Mouse (Mus musculus) mouse trophoblast stem cell (cell line): ENCODE results near the gene Dscaml1.

Source experiments
- in situ Hi-C, 2 experiments: fragments of 300-500 bp; cut with MseI, MboI; formaldehyde crosslinking; loops; 2 replicates in 1 of 2; 3 replicates in 1 of 2; pipeline ENCODE4 v1.15.1; 2025

Dscaml1 gene

DNA sequence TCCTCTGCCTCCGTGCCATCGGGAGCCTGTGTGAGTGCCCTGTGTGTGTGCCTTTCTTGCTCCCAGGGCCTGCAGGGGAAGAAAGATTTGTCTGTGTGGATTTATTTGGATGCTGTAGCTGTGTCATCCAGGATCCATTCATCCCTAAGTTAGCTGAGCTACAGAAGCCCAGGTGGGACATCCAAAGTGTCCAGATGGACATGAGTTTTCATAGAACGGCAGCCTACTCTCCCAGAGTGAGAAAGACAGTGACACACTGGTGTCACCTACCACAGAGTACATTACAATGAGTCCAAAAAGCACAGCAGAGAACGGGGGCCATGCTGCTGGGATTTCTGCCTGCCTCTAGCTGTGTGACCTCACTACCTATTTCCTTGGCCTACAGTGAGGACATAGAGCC is 194.5 kb downstream of the Dscaml1 start:
- in situ Hi-C loops = no loop called here

DNA sequence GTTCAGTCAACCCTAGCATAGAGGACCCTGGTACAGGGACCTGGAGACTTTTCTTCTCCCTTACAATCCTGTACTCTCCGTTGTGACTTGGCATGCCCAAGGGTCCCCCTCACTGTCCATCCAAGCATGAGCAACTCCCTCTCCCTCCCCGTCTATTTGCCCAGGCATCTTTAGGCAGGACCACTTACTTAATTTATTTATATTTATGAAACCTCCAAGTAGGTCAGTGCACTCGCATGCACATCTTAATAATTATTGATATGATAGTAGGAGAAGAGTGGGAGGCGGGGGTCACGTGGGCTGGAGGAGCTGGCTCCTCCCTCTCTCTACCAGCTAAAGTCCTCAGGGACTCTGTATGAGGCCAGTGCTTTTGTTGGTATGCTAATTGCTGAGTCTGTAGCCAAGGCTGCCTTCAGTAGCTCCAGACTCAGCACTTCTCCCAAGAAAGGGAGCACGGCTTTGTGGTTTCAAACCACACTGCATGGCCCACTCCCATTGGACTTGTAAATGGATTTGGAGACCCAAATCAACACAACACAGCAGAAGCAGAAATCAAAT is 199.5 kb downstream of the Dscaml1 start:
- in situ Hi-C loops = no loop called here

DNA sequence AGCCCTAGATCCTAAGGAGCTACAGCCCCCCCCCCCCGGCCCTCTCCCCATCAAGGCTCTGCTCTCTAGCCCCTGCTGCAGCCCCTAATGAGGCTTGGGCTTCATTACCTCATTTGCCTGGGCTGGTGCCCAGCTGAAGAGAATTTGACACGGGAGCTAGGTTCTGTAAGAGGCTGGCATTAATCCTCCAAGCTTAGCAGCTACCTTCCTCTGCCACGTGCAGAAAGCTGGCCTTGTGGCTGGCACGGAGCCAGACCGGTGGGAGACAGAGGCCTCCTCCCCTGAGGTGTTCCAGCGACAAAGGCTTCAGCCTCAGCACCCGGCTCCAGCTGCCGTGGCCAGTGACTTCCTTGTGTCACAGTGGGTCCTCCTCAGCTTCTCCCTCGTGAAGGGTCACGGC is 206.1 kb downstream of the Dscaml1 start:
- in situ Hi-C loops = no loop called here

DNA sequence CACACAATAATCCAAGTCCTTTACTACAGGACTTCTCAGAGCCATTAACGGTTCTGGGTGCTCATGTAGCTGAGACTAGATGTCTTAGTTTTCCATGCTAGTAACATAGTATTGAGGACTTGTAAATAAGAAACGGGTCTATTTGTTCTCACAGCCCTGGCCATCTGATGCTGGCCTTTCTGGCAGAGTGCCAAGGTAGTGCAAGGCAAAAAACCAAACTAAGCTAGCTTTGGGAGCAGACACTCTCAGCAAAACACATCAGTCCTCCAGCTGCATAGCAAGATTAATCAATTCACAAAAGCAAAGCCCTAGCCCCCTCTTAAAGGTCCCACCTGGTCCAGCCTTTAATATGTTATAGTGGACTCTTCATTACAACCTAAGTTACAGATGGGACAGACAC is 206.6 kb downstream of the Dscaml1 start:
- in situ Hi-C loops = no loop called here

DNA sequence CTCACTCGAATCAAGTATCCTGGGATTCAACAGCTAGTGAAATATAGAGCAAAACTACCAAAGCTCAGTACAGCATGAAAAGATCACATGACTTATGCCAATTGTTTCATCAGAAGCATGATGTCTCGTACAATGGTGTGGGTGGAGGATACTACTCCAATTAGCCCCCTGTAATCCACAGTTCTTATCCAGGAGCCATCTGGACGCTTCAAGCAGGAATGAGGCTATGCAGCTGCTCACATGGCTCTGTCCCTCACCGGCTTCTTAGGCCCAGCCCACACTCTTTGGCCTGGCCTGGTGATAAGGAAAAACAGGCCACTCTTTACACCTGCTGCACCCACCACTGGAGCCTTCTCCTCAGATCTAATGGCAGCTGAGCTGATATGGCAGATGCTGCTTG is 208.6 kb downstream of the Dscaml1 start:
- in situ Hi-C loops = no loop called here

DNA sequence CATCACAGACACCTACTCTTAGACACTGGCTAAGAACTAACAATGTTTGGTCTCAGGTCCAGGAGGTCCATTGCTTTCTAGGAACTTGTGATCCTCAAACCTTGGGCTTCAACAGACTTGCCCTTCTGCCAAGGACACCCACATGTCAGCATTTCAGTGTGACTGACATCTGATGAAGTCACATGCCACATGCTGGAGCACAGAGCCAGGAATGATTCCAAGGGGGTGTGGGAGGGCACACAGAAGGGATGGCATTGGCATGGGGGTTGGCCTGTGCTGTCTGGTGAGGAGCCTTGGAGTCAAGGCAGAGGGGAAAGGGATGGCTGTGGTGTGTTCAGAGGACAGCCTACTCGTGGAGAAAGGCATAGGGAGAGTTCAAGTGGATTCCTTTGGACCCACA is 210.9 kb downstream of the Dscaml1 start:
- in situ Hi-C loops = no loop called here

DNA sequence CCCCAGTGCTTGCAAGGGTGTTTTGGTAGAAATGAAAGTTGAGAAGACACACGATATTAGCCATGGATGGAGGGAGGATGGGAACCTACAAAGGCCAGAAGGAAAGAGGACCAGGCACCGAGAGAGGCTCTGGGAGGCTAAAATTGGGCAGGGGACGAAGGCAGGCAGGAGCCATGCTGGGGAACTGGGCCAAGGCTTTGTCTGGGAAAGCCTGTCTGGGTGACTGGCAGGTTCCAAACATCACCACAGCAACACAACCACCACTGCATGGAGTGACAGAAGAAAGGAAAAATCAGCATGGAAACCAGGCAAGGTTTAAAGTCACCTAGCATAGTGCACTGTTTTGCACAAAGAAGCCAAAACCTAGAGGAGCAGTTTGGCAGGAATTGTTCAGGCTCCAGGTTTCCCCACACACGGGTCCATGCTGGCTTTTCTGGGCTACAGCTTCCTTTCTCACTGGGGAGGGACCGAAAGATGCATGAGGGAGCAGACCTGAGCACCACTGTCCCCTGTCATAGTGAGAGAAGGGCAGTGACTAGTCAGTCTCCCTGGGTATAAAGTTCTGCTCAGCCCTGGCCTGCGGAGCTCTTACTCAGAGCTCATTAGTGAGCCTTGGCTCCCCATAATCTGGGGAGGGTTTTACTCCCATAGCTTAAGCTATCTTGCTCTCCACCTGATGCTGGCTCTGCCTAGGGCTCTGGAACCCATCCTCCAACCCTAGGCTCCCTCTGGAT is 211.9 kb downstream of the Dscaml1 start:
- in situ Hi-C loops = no loop called here

DNA sequence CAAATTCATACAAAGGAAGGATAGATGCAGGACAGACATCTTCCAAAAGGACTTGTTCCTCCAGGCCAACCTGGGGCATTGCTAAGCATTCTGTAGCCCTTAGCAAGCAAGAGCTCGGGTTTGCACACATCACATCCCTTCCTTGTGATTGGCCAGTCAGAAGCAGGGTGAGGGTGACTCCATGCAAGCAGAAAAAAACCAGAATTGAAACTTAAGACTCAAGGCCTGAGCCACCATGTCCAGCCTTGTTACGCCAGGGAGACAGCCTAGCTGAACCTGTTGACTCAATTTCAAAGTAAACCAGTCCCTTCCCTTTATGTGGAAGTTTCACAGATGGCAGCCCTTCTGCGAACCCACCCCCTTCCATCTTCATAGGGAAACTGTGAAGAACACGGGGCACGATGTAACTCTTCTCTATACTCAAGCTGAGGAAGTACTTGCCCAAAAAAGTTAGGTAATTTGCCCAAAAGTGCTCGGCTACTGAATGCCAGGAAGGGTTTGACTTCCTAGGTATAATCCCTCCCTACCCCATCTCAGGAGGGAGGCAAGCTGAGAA is 218.5 kb downstream of the Dscaml1 start:
- in situ Hi-C loops = no loop called here

DNA sequence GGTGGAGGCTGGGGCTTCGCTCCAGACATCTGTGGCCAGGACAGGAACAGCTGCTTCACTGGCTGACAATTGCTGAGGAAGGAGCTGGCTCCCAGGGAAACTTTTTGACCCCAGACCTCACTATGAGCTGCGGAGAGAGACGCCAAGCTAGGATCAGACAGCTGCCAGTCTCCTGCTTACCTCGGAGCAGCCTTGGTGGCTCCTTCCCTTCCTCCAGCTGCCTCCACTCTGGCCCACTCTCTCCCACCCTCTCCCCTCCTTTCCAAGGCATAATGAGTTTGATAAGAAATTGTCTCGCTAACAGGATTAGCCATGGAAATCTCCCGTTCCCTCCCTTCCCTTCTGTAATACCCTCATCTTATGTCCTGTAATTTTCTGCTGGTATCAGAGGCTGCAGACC is 219.1 kb downstream of the Dscaml1 start:
- in situ Hi-C loops = no loop called here

DNA sequence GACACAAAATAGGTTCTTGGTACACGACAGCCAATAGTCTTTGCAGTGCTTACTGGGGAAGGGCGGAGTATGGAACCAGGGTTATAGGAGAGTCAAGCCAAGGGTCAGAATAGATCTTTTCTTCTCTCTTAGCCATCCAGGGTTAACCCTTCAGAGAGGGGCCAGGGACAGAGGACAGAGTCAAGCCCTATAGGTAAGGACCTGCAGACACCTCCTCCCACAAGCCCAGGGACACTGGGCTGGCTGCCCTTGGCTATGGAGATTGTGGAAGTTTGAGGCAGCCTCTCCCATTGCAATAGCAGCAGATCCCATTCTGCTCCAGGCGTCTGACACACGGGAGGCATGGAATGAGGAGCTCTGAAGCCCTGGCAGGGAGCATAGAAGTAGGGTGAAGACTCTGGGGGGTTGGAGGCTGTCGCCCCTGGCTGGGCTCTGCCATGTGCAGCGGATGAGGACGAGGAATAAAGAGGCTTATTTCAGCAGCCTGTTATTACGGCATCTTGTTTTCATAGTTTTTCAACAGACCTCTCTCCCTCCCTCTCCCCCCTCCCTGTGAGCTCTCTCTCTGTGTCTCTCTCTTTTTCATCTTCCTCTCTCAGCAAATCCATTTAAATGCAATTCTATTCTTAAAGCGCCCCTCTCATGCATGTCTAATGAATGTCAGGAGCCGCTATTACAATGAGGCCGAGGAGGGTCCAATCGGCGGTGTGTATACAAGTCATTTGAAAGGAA is 224.8 kb downstream of the Dscaml1 start:
- in situ Hi-C loops = no loop called here

DNA sequence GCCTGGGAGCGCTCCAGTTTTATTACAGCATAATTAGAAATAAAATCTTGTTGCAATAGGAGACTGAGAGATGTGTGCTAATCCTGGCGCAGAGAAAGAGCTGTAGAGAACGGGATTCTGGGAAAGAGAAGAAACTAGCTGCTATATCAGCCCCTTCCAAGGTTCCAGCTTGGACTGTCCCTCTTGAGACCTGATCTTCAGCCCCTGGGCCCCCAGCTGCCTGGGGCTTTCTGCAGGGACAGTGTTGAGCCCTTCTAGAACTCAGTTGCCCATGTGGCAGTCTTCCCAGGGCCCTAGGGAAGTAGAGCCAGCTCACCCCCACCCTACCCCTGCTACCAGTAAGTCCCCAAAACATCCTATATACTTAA is 225.4 kb downstream of the Dscaml1 start:
- in situ Hi-C loops = no loop called here

DNA sequence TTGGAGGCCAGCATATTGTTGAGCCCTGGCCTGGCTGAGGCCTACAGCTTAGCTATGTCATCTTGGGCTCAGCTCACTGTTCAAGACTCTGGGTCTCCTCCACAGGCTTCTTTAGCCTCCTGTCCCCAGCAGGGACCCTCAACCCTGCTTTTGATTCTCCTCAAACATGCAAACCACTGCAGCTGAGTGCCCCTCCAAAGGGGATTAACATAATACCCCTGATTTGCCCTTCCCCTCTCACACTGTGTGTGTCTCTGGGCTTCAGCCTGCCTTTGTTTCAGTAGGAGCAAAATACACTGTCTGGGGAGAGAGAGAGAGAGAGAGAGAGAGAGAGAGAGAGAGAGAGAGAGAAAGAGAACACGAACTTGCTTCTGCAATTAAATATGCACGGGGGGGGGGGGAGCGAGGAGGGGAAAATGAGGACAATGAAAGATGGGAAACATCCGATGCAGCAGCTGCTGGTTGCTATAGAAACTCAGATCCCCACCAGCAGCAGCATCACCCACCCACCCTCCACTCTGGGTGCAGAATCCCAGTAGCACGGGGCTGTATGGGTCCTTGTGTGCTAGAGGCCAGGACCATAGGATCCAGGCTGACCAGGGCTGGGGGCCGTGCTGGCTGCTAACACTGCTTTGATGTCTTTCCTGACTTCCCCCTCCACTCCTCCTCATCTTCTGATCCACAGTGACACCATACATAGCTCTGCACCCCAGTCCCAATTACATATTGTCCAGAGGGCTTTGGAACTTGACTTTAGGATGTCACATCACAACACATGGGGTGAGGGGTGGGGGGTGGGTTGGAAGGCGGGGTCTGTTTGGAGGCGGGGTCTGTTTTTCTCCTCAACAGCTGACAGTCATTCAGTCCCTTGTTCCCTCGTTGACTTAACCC is 231.0 kb downstream of the Dscaml1 start:
- in situ Hi-C loops = no loop called here

DNA sequence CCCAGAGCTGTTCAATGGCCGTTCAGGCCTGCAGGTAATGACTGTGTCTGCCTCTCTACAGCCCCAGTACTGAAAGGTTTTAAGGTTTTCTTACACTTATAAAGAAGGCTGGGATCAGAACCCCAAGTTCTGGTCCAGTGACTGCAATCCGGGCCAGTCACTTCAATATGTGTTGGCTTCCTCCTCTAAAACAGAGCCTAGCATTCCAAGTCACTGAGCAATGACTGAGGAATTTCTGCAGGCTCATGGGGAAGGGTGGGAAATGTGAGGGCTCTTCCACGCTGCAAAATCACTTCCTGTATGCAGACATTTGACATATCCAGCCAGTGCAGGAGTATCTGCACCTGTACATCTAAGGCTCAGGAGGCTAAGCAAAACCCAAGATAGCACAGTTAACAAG is 233.8 kb downstream of the Dscaml1 start:
- in situ Hi-C loops = no loop called here

DNA sequence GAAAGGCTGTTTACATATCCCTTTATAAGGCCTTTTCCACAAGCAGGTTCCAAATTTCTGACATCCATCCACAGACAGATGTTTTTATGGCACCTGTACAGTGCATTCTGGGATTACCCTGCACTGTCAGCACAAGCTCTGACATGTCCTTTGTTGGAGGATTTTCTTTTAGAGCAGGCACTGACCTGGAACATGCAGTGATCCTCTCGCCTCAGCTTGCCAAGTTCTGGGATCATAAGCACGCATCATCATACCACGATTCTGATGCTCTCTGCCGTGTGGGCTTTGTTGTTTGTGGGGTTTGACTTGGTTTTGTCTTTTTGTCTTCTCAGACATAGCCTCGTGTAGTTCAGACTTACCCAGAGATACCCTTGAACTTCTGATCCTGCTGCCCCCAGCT is 236.0 kb downstream of the Dscaml1 start:
- in situ Hi-C loops = no loop called here

DNA sequence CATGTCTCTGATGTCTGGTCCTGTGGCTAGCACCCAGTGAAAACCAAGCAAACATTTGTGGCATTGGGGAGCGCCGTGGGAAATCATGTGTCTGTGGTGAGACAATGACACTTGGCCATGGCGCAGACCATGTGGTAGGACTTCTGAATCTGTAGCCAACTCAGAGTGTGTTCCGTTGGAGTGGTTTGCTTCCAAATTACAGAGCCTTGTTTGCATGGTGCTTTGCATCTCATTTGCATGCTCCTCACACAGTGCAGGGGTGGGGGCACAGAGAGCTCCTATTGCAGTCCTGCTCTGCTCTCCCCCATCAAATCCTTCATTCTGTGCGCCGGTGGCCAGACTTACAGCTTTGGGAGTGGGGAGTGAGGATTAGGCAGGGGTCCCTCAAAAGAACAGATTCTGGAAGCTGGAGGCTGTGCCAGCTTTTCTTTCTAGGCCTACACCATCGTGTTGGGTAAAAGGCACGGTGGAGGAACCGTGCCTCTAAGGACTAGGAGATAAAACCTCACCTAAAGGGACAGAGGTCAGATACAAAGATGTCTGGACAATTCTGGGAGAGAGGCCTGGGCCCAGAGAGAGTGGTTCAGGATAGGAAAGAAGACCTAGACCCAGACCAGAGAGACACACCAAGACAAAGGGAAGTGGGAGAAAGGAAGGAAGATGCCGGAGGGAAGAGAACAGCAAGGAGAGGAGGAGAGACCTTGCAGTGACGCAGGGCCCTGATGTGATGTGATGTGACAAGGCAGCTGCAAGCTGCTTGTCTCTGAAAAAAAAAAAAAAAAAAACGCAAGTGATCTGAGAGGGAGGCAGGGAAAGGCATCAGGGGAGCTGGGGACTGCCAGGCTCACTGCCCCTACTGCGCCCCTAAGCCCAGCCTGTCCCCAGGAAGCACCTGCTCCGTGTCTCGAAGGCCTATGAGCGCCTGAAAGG is 237.2 kb downstream of the Dscaml1 start:
- in situ Hi-C loops = no loop called here

DNA sequence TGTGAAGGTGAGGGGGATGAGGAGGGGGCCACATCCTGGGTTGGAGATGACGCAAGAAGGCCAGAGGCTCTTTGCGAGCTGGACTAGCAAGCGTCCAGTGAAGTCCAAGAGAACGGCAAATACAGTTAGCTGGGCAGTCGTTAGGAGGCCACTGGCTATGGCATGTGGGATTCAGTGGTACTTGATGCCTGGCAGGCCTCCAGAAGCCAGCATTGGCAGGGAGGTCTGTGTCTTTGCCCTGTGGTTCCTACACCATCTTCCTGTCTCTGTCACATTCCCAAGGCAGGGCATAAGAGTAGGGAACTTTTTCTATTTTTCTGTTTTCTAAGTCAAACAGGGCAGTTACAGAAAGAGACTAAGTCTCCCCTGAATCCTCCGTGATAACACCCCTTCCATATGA is 237.9 kb downstream of the Dscaml1 start:
- in situ Hi-C loops = no loop called here

DNA sequence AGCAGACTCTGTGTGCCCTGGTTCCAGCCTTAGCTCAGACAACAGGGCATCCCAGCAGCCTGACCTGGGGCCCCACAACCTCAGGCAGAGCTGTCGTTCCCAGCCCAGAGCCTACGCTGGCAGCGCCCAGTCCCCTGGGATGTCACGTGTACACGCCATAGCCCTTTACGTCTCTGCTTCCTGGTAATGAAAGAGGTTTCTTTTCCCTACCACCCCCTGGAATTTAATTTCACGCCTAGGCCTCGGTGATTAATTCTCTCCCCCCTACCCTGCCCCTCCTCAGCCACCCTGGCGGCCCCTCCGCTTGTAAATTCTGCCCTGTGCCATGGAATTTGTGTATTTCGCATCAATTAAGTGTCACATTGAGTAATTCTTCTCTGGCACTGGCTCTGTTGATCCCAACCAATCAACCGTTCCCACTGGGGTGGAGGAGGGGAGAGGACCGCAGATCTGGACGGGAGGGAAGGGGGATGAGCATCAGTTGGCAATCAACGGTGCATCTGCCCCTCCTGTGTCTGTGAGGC is 238.5 kb downstream of the Dscaml1 start:
- in situ Hi-C loops = no loop called here

DNA sequence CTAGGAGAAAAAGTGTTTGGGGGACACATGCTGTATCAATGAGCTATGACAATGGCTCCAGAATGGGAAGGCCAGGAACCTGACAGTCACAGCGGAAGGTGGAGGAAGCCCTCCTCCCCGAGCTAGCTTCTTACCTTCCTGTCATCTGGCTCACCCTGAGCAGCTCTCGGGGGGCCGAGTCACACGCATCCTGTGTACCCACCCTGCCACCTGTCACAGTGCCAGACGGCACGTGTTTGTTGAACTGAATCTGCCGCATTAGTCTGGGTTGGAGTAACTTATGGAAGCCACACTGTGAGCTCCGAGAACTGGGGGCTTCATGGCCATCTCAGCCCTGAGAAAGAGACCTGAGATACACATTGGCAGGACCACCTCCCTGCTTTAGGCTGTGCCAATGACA is 249.5 kb downstream of the Dscaml1 start:
- in situ Hi-C loops = no loop called here

DNA sequence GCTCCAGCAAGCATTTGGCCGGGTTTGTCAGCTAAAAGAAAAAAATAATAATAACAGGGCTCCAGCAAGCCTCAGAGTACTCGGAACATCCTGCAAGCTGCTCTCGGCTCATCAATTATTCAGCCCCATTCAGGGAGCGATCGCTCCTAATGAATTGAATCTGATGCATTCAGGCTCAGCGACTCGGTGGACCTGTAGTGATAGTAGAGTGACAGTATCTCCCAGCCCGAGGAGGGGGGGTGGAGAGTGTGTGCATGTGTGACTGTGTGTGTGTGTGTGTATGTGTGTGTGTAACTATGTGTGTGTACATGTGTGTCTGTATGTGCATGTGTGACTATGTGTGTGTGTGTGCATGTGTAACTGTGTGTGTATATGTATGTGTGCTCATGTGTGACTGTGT is 250.2 kb downstream of the Dscaml1 start:
- in situ Hi-C loops = no loop called here

DNA sequence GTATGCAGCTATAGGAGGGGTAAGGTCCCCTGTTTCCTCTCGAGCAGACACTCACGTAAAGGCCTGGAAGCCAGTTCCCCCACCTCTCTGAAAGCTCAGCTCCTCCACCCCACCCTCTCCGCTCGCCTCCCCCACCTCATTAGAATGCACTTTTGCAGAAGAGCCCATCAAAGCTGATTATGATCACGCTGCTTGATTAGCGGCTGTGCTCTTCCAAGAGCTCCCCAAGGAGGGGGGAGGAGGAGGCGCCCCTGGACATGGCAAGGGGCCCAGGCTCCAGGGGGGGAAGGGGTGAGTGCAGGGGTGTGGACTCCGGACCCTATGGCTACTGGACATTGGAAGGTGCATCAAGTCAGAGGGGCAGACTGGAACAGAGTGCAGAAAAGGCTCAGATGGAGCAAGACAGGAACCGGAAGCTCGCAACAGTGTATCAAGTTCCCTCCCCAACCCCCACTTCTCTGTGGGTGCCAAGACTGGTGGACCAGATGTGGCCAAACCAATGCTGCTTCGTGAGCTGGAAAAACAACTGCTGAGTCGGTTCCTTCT is 250.9 kb downstream of the Dscaml1 start:
- in situ Hi-C loops = no loop called here
